Mouse (Mus musculus): ENCODE data around the gene Ncoa1. TPM values are rescaled to one million over a fixed set of nuclear protein-coding genes. Genes with fewer than 3 reads are reported as not detected.
A peak's percentile ranks its signal among the peaks of the same experiment; 100 is the strongest.

The Ncoa1 gene
- polyA plus RNA-seq, 1 experiment from 2014 or later = 0.74 TPM

DNA sequence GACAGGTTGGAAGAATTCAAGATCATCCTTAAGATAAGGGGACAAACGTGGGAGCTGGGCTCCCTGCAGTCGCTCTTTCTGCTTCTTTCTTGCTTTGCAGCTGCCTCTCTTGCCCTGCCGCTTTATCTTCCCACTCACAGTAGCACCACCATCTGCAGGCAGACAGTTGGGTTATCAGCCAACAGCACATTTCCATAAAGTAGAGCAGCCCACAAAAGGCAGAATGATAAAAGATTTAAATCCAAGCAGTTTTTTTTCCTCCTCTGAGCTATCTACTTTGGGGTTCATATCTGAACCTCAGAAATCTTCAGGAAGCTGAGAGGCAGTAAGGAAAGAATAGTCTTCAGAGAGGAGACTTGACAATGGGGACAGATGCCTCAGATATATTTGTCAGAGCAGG is 24.9 kb upstream of the Ncoa1 start:
- Histone ChIP-seq H3K9me3 (replicated peaks) (no peaks in the 10 kb centered on the region), H3K4me2 (no peak overlapping the region; the same call in 1 of the 2 replicates), H3K36me3 (no peaks in the 10 kb centered on the region), H3K27ac (no peak overlapping the region), H3K27me3 (0 out of 2 replicates have a peak, but pooled peaks cover 5% of the 10 kb centered on the region), H3K9ac (no peak overlapping the region), H3K4me1 (replicated peaks) (peaks cover 15% of the 10 kb centered on the region), H3K4me3 (replicated peaks) (no peak overlapping the region)
- ATAC-seq (ENCODE audit: low read depth) (peak; percentile 81), DNase-seq (peak; percentile 50)
- WGBS (ENCODE audit: insufficient replicate concordance) = 1% methylated on average over 3 of the region's 3 CpGs

DNA sequence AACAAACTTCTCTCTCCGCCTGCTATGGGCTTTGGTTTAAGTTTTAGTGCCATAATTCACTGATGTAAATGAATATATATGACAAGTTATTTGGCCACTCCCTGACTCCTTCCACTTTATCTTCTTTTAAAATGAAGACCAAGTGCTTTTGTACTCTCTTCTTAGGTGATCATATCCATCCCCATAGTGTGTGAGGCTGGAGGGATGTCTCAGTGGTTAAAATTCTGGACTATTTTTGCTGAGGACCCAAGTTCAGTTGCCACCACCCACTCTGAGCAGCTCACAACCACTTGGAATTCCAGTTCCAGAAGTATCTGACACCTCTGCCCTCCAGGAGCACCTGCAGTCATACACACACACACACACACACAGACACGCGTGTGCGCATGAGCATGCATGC is 23.5 kb upstream of the Ncoa1 start:
- H3K27me3 ChIP-seq = 0 out of 2 replicates have a peak, but pooled peaks cover 5% of the 10 kb centered on the region
- H3K36me3 ChIP-seq = no peaks in the 10 kb centered on the region
- DNase-seq (no peak), ATAC-seq (ENCODE audit: low read depth) (no peak)
- H3K27ac ChIP-seq = no peak overlapping the region
- 88% methylated on average over 4 of the region's 4 CpGs for WGBS (ENCODE audit: insufficient replicate concordance)
- H3K9ac ChIP-seq = no peak overlapping the region
- H3K4me1 ChIP-seq (replicated peaks) = peaks cover 18% of the 10 kb centered on the region
- H3K4me2 ChIP-seq = no peak overlapping the region
- H3K4me3 ChIP-seq (replicated peaks) = no peak overlapping the region
- no peaks in the 10 kb centered on the region for H3K9me3 ChIP-seq (replicated peaks)

DNA sequence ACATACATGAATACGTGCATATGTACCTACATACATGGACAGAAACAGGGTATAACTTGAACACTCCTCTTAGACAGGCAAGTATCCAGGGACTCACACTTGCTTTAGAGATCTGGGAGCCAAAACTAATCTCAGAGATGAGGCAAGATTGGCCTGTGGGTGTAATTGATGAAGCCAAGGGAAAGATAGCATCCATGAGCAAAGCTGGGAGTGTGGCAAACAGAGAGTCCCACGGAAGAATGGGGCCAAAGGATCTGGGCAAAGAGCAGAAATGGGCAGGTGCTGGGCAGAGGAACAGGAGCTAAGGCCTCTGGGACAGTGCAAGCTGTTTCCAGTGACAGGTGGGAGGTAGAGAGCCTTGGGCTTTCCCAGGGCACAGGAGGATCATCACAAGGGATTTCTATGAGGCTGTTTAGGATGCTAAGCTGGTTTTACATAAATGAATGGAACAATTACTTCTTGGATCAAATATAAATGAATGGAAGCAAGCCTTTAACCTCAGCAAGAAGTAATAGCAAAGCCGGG is 22.7 kb upstream of the Ncoa1 start:
- peaks cover 21% of the 10 kb centered on the region for H3K4me1 ChIP-seq (replicated peaks)
- no peak overlapping the region for H3K4me3 ChIP-seq (replicated peaks)
- ATAC-seq (ENCODE audit: low read depth) = no peak
- no peak overlapping the region for H3K4me2 ChIP-seq
- no peaks in the 10 kb centered on the region for H3K36me3 ChIP-seq
- no peaks in the 10 kb centered on the region for H3K9me3 ChIP-seq (replicated peaks)
- H3K27me3 ChIP-seq = 0 out of 2 replicates have a peak, but pooled peaks cover 5% of the 10 kb centered on the region
- no peak overlapping the region for H3K27ac ChIP-seq
- DNase-seq = no peak
- WGBS (ENCODE audit: insufficient replicate concordance) = 61% methylated on average over 3 of the region's 3 CpGs
- no peak overlapping the region for H3K9ac ChIP-seq

- peaks cover 20% of the 10 kb centered on the region for H3K27me3 ChIP-seq
- no peaks in the 10 kb centered on the region for H3K4me1 ChIP-seq (replicated peaks)
- H3K9me3 ChIP-seq (replicated peaks) = no peaks in the 10 kb centered on the region
- WGBS (ENCODE audit: insufficient replicate concordance) = 52% methylated on average over 6 of the region's 6 CpGs
- DNase-seq (no peak), ATAC-seq (ENCODE audit: low read depth) (no peak)
- no peak overlapping the region for H3K4me2 ChIP-seq
- no peak overlapping the region for H3K9ac ChIP-seq
- no peak overlapping the region for H3K4me3 ChIP-seq (replicated peaks)
- no peak overlapping the region for H3K27ac ChIP-seq
- H3K36me3 ChIP-seq = no peaks in the 10 kb centered on the region
Observed at GRCm38 (mm10) chr12:4488411-4488810, 11.4 kb upstream of the Ncoa1 start.

GRCm38 (mm10) chr12:4483386-4483785 is 6.4 kb upstream of the Ncoa1 start:
- Histone ChIP-seq H3K9me3 (replicated peaks) (no peaks in the 10 kb centered on the region), H3K4me1 (replicated peaks) (no peaks in the 10 kb centered on the region), H3K27me3 (peaks cover 32% of the 10 kb centered on the region), H3K27ac (no peak overlapping the region), H3K4me3 (replicated peaks) (no peak overlapping the region), H3K4me2 (no peak overlapping the region), H3K36me3 (no peaks in the 10 kb centered on the region), H3K9ac (no peak overlapping the region)
- no peak for DNase-seq
- 55% methylated on average over 4 of the region's 4 CpGs for WGBS (ENCODE audit: insufficient replicate concordance)
- ATAC-seq (ENCODE audit: low read depth) = no peak

- 58% methylated on average over 5 of the region's 5 CpGs for WGBS (ENCODE audit: insufficient replicate concordance)
Observed at GRCm38 (mm10) chr12:4481687-4482086, 4.7 kb upstream of the Ncoa1 start.

GRCm38 (mm10) chr12:4480250-4480649 is 3.3 kb upstream of the Ncoa1 start:
- Histone ChIP-seq H3K27ac (no peak overlapping the region), H3K27me3 (peaks cover 50% of the 10 kb centered on the region), H3K9me3 (replicated peaks) (no peaks in the 10 kb centered on the region), H3K4me1 (replicated peaks) (peaks cover 19% of the 10 kb centered on the region), H3K36me3 (no peaks in the 10 kb centered on the region), H3K4me2 (no peak overlapping the region), H3K4me3 (replicated peaks) (no peak overlapping the region), H3K9ac (no peak overlapping the region)
- DNase-seq (no peak), ATAC-seq (ENCODE audit: low read depth) (no peak)
- whole genome bisulfite sequencing (ENCODE audit: insufficient replicate concordance) = 59% methylated on average over 4 of the region's 4 CpGs

More at GRCm38 (mm10) chr12:4481687-4482086, 4.7 kb upstream of the Ncoa1 start:
- Histone ChIP-seq H3K27ac (no peak overlapping the region), H3K4me3 (replicated peaks) (no peak overlapping the region), H3K9ac (no peak overlapping the region), H3K27me3 (peaks cover 44% of the 10 kb centered on the region), H3K4me2 (no peak overlapping the region), H3K9me3 (replicated peaks) (no peaks in the 10 kb centered on the region), H3K4me1 (replicated peaks) (peaks cover 7% of the 10 kb centered on the region), H3K36me3 (no peaks in the 10 kb centered on the region)
- DNase-seq (no peak), ATAC-seq (ENCODE audit: low read depth) (no peak)

GRCm38 (mm10) chr12:4479171-4479881 is 2.3 kb upstream of the Ncoa1 start:
- Histone ChIP-seq H3K27ac (no peak overlapping the region), H3K4me2 (no peak overlapping the region), H3K36me3 (no peaks in the 10 kb centered on the region), H3K4me1 (replicated peaks) (peaks cover 19% of the 10 kb centered on the region), H3K27me3 (peaks cover 54% of the 10 kb centered on the region), H3K4me3 (replicated peaks) (no peak overlapping the region), H3K9me3 (replicated peaks) (no peaks in the 10 kb centered on the region), H3K9ac (no peak overlapping the region)
- 62% methylated on average over 3 of the region's 3 CpGs for WGBS (ENCODE audit: insufficient replicate concordance)
- ATAC-seq (ENCODE audit: low read depth) (no peak), DNase-seq (no peak)

DNA sequence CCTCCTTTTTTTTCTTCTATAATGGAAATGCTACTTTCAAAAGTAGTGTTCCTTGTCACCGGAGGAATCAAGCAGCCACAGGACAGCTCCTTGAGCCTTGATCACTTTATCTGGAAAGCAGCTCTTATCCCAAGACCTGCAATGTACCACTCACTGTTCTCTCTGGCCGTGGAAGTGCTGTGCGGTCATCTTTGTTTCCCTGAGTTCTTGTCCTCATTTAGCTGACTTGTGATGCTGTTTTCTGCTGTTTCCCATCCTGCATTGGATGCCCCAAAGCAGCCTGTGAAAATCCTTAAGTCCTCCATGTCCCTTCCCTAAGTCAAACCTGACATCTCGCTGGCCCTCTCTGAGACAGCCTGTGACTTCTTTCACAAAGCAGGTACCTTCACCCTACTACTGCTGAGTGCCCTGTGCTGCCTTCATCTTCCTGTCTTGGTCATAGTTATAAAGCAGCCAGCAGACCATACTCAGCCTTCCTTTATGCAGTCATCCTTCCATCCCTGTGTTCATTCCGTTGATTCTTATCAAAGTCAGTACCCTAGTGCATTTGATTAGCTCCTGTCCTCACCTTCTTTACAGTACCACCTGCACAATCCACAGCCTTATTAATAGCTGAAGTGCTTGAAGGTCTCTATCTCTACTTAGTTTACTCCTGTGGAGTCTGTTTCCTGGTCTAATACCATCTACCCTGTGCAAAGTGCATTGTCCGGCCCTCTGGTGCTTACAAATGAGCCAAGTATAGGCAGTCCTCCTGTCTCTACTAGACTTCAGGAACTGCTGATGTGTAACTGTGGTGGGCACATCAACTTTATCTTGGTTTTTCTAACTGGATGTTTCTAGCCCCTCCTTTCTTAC is 1.2 kb upstream of the Ncoa1 start:
- ATAC-seq (ENCODE audit: low read depth) (no peak), DNase-seq (no peak)
- Histone ChIP-seq H3K4me3 (replicated peaks) (no peak overlapping the region), H3K36me3 (no peaks in the 10 kb centered on the region), H3K9ac (no peak overlapping the region), H3K9me3 (replicated peaks) (no peaks in the 10 kb centered on the region), H3K27me3 (peaks cover 65% of the 10 kb centered on the region), H3K4me2 (no peak overlapping the region), H3K4me1 (replicated peaks) (peaks cover 19% of the 10 kb centered on the region), H3K27ac (no peak overlapping the region)
- 60% methylated on average over 6 of the region's 6 CpGs for WGBS (ENCODE audit: insufficient replicate concordance)

GRCm38 (mm10) chr12:4476291-4476831 is 621 bp downstream of the Ncoa1 start:
- H3K27ac ChIP-seq = no peak overlapping the region
- peak; percentile 22 for DNase-seq
- no peaks in the 10 kb centered on the region for H3K9me3 ChIP-seq (replicated peaks)
- under 1% methylated on average over 62 of the region's 73 CpGs for WGBS (ENCODE audit: insufficient replicate concordance)
- H3K36me3 ChIP-seq = no peaks in the 10 kb centered on the region
- ATAC-seq (ENCODE audit: low read depth) = peak; percentile 68
- H3K27me3 ChIP-seq = peaks cover 76% of the 10 kb centered on the region
- peaks cover 19% of the 10 kb centered on the region for H3K4me1 ChIP-seq (replicated peaks)
- peak overlapping the region; percentile 85 for H3K9ac ChIP-seq
- H3K4me3 ChIP-seq (replicated peaks) = peak overlapping the region; percentile 83
- peak overlapping the region; percentile 98 for H3K4me2 ChIP-seq
